Mouse (Mus musculus) heart, embryonic 11.5 days (tissue): Measurements from ENCODE around the gene Gpr107. TPM values are rescaled to one million over a fixed set of nuclear protein-coding genes. Genes with fewer than 3 reads are reported as not detected.
A peak's percentile ranks its signal among the peaks of the same experiment; 100 is the strongest.
"Not testable (repeated sequence)": the region's sequence is repeated elsewhere in the genome, so short reads cannot be mapped to it uniquely, and the experiment has no call there.

Source experiments
- ATAC-seq: fragments of 200-750 bp; cut with Nextera tagmentation; replicated peaks from 2 replicates; pipeline ENCODE4 v1.8.0; 2017; ENCODE audit warnings: moderate library complexity; ENCODE audit not compliant: insufficient number of reproducible peaks, low FRiP score, low TSS enrichment
- H3K27ac ChIP-seq: fragments of 300-500 bp; sonication (generic); 2 replicates; pipeline ENCODE4 v1.5.1; 2014; ENCODE audit warnings: mild to moderate bottlenecking, low read depth, low read length
- H3K27me3 ChIP-seq: fragments of 300-500 bp; sonication (generic); 2 replicates; pipeline ENCODE4 v1.6.1; 2014; ENCODE audit warnings: mild to moderate bottlenecking, low read length, mixed read lengths; ENCODE audit not compliant: control insufficient read depth, insufficient read depth
- H3K36me3 ChIP-seq: fragments of 300-500 bp; sonication (generic); 2 replicates; pipeline ENCODE4 v1.6.1; 2014; ENCODE audit warnings: mild to moderate bottlenecking, low read length, moderate library complexity, mixed read lengths; ENCODE audit not compliant: control insufficient read depth, insufficient read depth
- H3K4me1 ChIP-seq: fragments of 300-500 bp; sonication (generic); 2 replicates; pipeline ENCODE4 v1.6.1; 2014; ENCODE audit warnings: low read length; ENCODE audit not compliant: control insufficient read depth, insufficient read depth
- H3K4me2 ChIP-seq: fragments of 300-500 bp; sonication (generic); 2 replicates; pipeline ENCODE4 v1.6.1; 2014; ENCODE audit warnings: mild to moderate bottlenecking, moderate library complexity
- H3K4me3 ChIP-seq: fragments of 300-500 bp; sonication (generic); 2 replicates; pipeline ENCODE4 v1.5.1; 2014; ENCODE audit warnings: low read depth, low read length
- H3K9ac ChIP-seq: fragments of 300-500 bp; sonication (generic); 2 replicates; pipeline ENCODE4 v1.6.1; 2014; ENCODE audit warnings: mild to moderate bottlenecking, low read depth, low read length, moderate library complexity
- H3K9me3 ChIP-seq: fragments of 300-500 bp; sonication (generic); replicated peaks from 2 replicates; pipeline ENCODE4 v1.6.1; 2016; ENCODE audit warnings: low read length; ENCODE audit not compliant: control insufficient read depth
- WGBS: fragments of 180-500 bp; shearing (Covaris S2); extraction: QIAGEN DNeasy Blood & Tissue Kit; methylation state at CpG from one replicate; pipeline ENCODE4 v1.1.7; 2014; ENCODE audit not compliant: insufficient replicate concordance; 5-methylcytosine and 5-hydroxymethylcytosine counted together
- polyA plus RNA-seq: library from polyadenylated mRNA; unstranded; fragments of >200 nt; fragmentation: Nextera tagmentation; extraction: Ambion mirVana; gene quantifications from 2 replicates; pipeline ENCODE4 v1.2.1, GENCODE M21; 2014

The Gpr107 gene
- polyA plus RNA-seq, 1 experiment from 2014 or later = 30.4 TPM

GRCm38 (mm10) chr2:31172001-31172400, 19.9 kb downstream of the Gpr107 start:
- peak overlapping the region; percentile 77 for H3K27ac ChIP-seq
- no peak overlapping the region for H3K4me3 ChIP-seq
- H3K27me3 ChIP-seq = no peaks in the 10 kb centered on the region
- no peaks in the 10 kb centered on the region for H3K9me3 ChIP-seq
- no peak overlapping the region for H3K9ac ChIP-seq
- H3K4me2 ChIP-seq = no peak overlapping the region
- 69% methylated on average over 5 of the region's 5 CpGs for WGBS
- ATAC-seq = 0 out of 2 replicates have a peak, but pooled peaks have one; percentile 49
- no peaks in the 10 kb centered on the region for H3K4me1 ChIP-seq
- H3K36me3 ChIP-seq = peaks cover 50% of the 10 kb centered on the region

DNA sequence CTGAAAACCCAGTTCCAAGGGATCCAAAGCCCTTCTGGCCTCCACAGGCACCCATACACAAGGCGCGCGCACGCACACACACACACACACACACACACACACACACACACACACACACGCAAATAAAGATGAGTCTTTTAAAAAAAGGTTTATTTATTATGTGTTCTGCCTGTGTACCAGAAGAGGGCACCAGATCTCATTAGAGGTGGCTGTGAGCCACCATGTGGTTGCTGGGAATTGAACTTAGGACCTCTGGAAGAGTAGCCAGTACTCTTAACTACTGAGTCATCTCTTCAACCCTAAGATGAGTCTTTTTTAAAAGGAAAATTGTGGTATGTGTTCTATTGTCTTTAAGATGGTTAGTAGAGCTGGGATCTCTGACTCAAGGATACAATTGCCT, 20.4 kb downstream of the Gpr107 start:
- Histone ChIP-seq H3K36me3 (peaks cover 55% of the 10 kb centered on the region), H3K9ac (no peak overlapping the region), H3K9me3 (no peaks in the 10 kb centered on the region), H3K27me3 (no peaks in the 10 kb centered on the region), H3K27ac (peak overlapping the region; percentile 77; the same call in 1 of the 2 replicates), H3K4me2 (no peak overlapping the region), H3K4me3 (no peak overlapping the region), H3K4me1 (no peaks in the 10 kb centered on the region)
- 96% methylated on average over 5 of the region's 5 CpGs for WGBS
- ATAC-seq = no peak

GRCm38 (mm10) chr2:31173290-31173689, 21.2 kb downstream of the Gpr107 start:
- no peak overlapping the region for H3K4me3 ChIP-seq
- no peak for ATAC-seq
- WGBS = 57% methylated on average over 4 of the region's 4 CpGs
- H3K27ac ChIP-seq = no peak overlapping the region
- H3K36me3 ChIP-seq = peaks cover 62% of the 10 kb centered on the region
- H3K27me3 ChIP-seq = no peaks in the 10 kb centered on the region
- H3K4me1 ChIP-seq = no peaks in the 10 kb centered on the region
- H3K9ac ChIP-seq = no peak overlapping the region
- no peak overlapping the region for H3K4me2 ChIP-seq
- H3K9me3 ChIP-seq = no peaks in the 10 kb centered on the region

DNA sequence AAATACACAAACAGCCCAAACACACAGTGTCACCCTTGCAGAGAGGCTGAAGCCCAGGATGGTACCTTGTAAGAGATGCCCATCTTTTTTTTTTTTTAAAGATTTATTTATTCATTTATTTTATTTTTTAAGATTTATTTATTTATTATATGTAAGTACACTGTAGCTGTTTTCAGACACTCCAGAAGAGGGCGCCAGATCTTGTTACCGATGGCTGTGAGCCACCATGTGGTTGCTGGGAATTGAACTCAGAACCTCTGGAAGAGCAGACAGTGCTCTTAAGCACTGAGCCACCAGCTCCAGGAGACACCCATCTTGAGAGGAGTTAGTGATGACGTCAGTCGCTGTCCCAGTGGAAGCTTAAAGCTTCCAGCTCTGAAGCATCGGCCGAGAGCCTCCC, 26.5 kb downstream of the Gpr107 start:
- not testable (repeated sequence) for H3K9ac ChIP-seq, H3K4me1 ChIP-seq, H3K27me3 ChIP-seq, H3K9me3 ChIP-seq, H3K27ac ChIP-seq, H3K4me3 ChIP-seq, H3K4me2 ChIP-seq, ATAC-seq
- peaks cover 40% of the 10 kb centered on the region for H3K36me3 ChIP-seq
- WGBS = 81% methylated on average over 6 of the region's 6 CpGs

- no peaks in the 10 kb centered on the region for H3K9me3 ChIP-seq
- H3K4me2 ChIP-seq = no peak overlapping the region
- WGBS = 87% methylated on average over 7 of the region's 7 CpGs
- H3K27me3 ChIP-seq = no peaks in the 10 kb centered on the region
- peaks cover 46% of the 10 kb centered on the region for H3K36me3 ChIP-seq
- no peak overlapping the region for H3K4me3 ChIP-seq
- no peaks in the 10 kb centered on the region for H3K4me1 ChIP-seq
- H3K9ac ChIP-seq = no peak overlapping the region
- no peak for ATAC-seq
- H3K27ac ChIP-seq = no peak overlapping the region
Observed at GRCm38 (mm10) chr2:31179471-31179870, 27.4 kb downstream of the Gpr107 start.

DNA sequence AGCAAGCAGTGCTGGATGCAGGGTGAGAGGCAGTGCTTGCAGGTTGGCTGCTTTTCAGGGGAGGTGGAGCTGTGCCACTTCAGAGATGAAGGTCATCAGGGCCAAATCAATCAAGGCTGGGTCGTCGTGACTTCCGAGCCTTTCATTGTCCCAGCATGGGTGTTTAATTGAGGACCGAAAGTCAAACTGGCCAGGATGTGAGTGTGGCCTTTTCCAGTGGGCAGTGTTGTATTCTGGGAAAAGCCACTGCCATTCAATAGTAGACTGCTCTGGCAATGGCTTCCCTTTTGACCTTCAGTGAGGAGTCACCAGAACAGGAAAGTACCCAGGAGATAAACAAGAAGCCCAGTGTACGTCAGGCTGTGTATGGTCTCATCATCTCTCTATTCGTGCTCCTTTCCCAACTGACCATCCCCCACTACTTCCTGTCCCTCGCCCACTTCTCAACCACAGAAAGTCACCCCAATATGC, 28.0 kb downstream of the Gpr107 start:
- no peaks in the 10 kb centered on the region for H3K27me3 ChIP-seq
- H3K36me3 ChIP-seq = peaks cover 47% of the 10 kb centered on the region
- ATAC-seq = no peak
- no peak overlapping the region for H3K9ac ChIP-seq
- no peaks in the 10 kb centered on the region for H3K4me1 ChIP-seq
- 49% methylated on average over 7 of the region's 7 CpGs for WGBS
- no peak overlapping the region for H3K27ac ChIP-seq
- no peaks in the 10 kb centered on the region for H3K9me3 ChIP-seq
- H3K4me2 ChIP-seq = no peak overlapping the region
- no peak overlapping the region for H3K4me3 ChIP-seq

- H3K36me3 ChIP-seq = peaks cover 34% of the 10 kb centered on the region
- no peaks in the 10 kb centered on the region for H3K4me1 ChIP-seq
- H3K27me3 ChIP-seq = no peaks in the 10 kb centered on the region
- 84% methylated on average over 6 of the region's 6 CpGs for WGBS
- no peak overlapping the region for H3K4me3 ChIP-seq
- H3K9me3 ChIP-seq = no peaks in the 10 kb centered on the region
- ATAC-seq = no peak
- H3K9ac ChIP-seq = no peak overlapping the region
- H3K4me2 ChIP-seq = no peak overlapping the region
- no peak overlapping the region for H3K27ac ChIP-seq
Observed at GRCm38 (mm10) chr2:31182786-31183330, 30.7 kb downstream of the Gpr107 start.

DNA sequence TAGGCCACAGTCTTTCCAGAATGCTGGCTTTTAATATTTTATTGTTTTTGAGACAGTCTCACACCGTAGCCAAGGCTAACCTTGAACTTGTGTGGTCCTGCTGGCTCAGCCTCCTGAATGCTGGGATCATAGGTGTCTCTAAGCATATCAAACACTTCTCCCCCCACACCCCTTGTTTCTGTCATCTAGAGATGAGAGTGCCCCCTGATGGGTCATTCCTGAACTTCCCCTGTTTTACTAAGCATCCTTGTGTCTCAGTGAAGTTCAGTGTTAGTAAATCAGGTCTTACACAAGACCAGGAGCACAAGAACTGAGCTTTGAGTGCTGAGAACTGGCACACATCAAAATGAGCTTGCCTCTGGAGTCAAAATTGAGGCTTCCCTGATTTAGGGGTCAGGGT, 31.7 kb downstream of the Gpr107 start:
- H3K9ac ChIP-seq = no peak overlapping the region
- H3K27ac ChIP-seq = no peak overlapping the region
- no peak overlapping the region for H3K4me3 ChIP-seq
- no peak overlapping the region for H3K4me2 ChIP-seq
- no peaks in the 10 kb centered on the region for H3K27me3 ChIP-seq
- ATAC-seq = no peak
- H3K9me3 ChIP-seq = no peaks in the 10 kb centered on the region
- 91% methylated on average over 1 of the region's 1 CpGs for WGBS
- no peaks in the 10 kb centered on the region for H3K4me1 ChIP-seq
- H3K36me3 ChIP-seq = peaks cover 36% of the 10 kb centered on the region

GRCm38 (mm10) chr2:31188691-31189090, 36.6 kb downstream of the Gpr107 start:
- WGBS = 83% methylated on average over 1 of the region's 1 CpGs
- Histone ChIP-seq H3K4me2 (no peak overlapping the region), H3K4me3 (no peak overlapping the region), H3K9ac (no peak overlapping the region), H3K36me3 (peaks cover 42% of the 10 kb centered on the region), H3K9me3 (no peaks in the 10 kb centered on the region), H3K27me3 (no peaks in the 10 kb centered on the region), H3K27ac (no peak overlapping the region), H3K4me1 (peaks cover 8% of the 10 kb centered on the region; the same call in 1 of the 2 replicates)
- ATAC-seq = no peak
